Mouse (Mus musculus) neural tube, embryonic 15.5 days (tissue): Measurements from ENCODE around the gene Capzb. TPM values are rescaled to one million over a fixed set of nuclear protein-coding genes. Genes with fewer than 3 reads are reported as not detected.
A peak's percentile ranks its signal among the peaks of the same experiment; 100 is the strongest.

Source experiments
- ATAC-seq: fragments of 200-750 bp; cut with Nextera tagmentation; 2 replicates; pipeline ENCODE4 v1.8.0; 2017; ENCODE audit warnings: mild to moderate bottlenecking, moderate TSS enrichment, moderate library complexity; ENCODE audit not compliant: low FRiP score
- H3K27ac ChIP-seq: fragments of 300-500 bp; sonication (generic); replicated peaks from 2 replicates; pipeline ENCODE4 v1.5.1; 2015; ENCODE audit warnings: mild to moderate bottlenecking, inconsistent platforms
- H3K27me3 ChIP-seq: fragments of 300-500 bp; sonication (generic); replicated peaks from 2 replicates; pipeline ENCODE4 v1.6.1; 2015; ENCODE audit warnings: inconsistent platforms
- H3K36me3 ChIP-seq: fragments of 300-500 bp; sonication (generic); 2 replicates; pipeline ENCODE4 v1.6.1; 2015; ENCODE audit warnings: inconsistent platforms
- H3K4me1 ChIP-seq: fragments of 300-500 bp; sonication (generic); 2 replicates; pipeline ENCODE4 v1.6.1; 2015; ENCODE audit warnings: inconsistent platforms
- H3K4me2 ChIP-seq: fragments of 300-500 bp; sonication (generic); 2 replicates; pipeline ENCODE4 v1.6.1; 2015; ENCODE audit warnings: inconsistent platforms, mild to moderate bottlenecking, moderate library complexity
- H3K4me3 ChIP-seq: fragments of 300-500 bp; sonication (generic); replicated peaks from 2 replicates; pipeline ENCODE4 v1.5.1; 2015; ENCODE audit warnings: mild to moderate bottlenecking, inconsistent platforms
- H3K9ac ChIP-seq: fragments of 300-500 bp; sonication (generic); replicated peaks from 2 replicates; pipeline ENCODE4 v1.6.1; 2015; ENCODE audit warnings: mild to moderate bottlenecking, inconsistent platforms
- H3K9me3 ChIP-seq: fragments of 300-500 bp; sonication (generic); replicated peaks from 2 replicates; pipeline ENCODE4 v1.6.1; 2016; ENCODE audit warnings: inconsistent platforms
- WGBS: fragments of 180-500 bp; shearing (Covaris S2); methylation state at CpG from one replicate; pipeline ENCODE4 v1.1.7; 2015; ENCODE audit warnings: mixed read lengths; 5-methylcytosine and 5-hydroxymethylcytosine counted together
- polyA plus RNA-seq: library from polyadenylated mRNA; unstranded; fragments of >200 nt; fragmentation: Nextera tagmentation; extraction: Ambion mirVana; gene quantifications from 2 replicates; pipeline ENCODE4 v1.2.1, GENCODE M21; 2015

The Capzb gene
- polyA plus RNA-seq, 1 experiment from 2014 or later = 323 TPM

DNA sequence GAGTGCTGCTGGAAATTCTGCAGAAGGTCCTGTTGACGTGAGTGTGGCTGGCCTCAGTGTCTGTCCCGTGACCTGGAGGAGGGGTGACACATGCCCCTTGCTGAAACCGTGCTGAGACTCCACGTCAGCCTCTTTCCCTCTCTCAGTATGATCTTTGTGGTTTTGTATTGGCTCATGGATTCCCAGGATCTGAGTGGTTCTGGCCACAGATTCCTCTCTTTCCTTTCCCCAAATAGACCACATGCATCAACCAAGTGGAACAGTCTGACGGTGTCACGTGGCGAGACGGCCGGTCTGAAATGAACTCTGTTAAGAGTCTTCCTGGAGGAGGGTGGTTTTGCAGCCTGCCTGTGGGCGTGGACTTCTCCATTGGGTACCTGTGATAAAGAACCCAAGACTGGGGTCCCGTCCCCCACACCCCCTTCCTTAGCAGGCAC lies 21.3 kb downstream of the Capzb start:
- H3K27ac ChIP-seq = 0 out of 2 replicates have a peak overlapping the region, but pooled peaks have one; percentile 7
- H3K36me3 ChIP-seq = no peaks in the 10 kb centered on the region
- ATAC-seq = no peak
- H3K9ac ChIP-seq = no peak overlapping the region
- no peak overlapping the region for H3K4me3 ChIP-seq
- H3K27me3 ChIP-seq = no peaks in the 10 kb centered on the region
- 80% methylated on average over 11 of the region's 11 CpGs for WGBS
- H3K4me1 ChIP-seq = peaks cover 64% of the 10 kb centered on the region
- H3K9me3 ChIP-seq = no peaks in the 10 kb centered on the region
- no peak overlapping the region for H3K4me2 ChIP-seq

DNA sequence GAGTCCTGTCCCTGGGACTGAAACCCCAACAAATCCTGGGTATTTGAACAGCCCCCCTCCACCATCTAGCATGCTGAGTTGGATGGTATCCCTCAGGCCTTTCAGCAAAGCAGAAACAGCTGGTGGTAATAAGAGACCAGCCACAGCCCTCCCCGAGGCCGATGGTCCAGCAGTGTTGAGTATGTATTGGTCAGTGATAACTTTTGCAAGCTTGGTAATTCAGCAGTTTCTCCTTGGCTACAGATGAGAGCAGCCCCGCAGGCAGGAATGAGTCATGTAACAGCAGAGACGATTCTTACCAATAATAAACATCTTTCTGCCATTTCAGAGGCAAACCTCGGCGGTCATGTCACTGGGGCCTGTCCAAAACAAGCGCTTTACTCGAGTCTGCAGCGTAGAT lies 23.9 kb downstream of the Capzb start:
- Histone ChIP-seq H3K36me3 (no peaks in the 10 kb centered on the region), H3K27ac (peak overlapping the region; percentile 66; the same call in 1 of the 2 replicates), H3K27me3 (no peaks in the 10 kb centered on the region), H3K4me2 (no peak overlapping the region), H3K4me1 (peaks cover 52% of the 10 kb centered on the region), H3K4me3 (no peak overlapping the region), H3K9me3 (no peaks in the 10 kb centered on the region), H3K9ac (no peak overlapping the region)
- no peak for ATAC-seq
- WGBS = 78% methylated on average over 9 of the region's 9 CpGs

DNA sequence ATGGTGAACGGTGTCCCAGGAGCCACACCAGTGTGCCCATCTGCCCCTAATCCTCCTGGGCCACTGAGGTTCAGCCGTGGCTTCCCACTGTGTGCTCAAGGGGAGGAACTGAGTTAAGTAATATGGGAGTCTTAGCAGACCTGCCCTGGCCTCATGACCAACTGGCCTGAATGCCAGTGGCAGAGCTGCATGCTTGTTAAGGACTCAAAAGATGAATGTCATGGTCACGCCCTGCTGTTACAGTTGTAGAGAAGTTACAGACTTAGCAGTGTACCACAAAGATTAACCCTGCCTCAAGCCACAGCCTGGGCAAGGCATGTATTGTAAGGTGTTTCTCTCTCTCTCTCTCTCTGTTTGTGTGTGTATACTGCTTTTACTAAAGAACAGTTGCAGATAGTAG lies 25.8 kb downstream of the Capzb start:
- Histone ChIP-seq H3K9ac (no peak overlapping the region), H3K4me3 (no peak overlapping the region), H3K4me1 (peaks cover 49% of the 10 kb centered on the region), H3K27me3 (no peaks in the 10 kb centered on the region), H3K9me3 (no peaks in the 10 kb centered on the region), H3K27ac (no peak overlapping the region), H3K4me2 (no peak overlapping the region), H3K36me3 (no peaks in the 10 kb centered on the region)
- no peak for ATAC-seq
- 58% methylated on average over 3 of the region's 3 CpGs for WGBS

DNA sequence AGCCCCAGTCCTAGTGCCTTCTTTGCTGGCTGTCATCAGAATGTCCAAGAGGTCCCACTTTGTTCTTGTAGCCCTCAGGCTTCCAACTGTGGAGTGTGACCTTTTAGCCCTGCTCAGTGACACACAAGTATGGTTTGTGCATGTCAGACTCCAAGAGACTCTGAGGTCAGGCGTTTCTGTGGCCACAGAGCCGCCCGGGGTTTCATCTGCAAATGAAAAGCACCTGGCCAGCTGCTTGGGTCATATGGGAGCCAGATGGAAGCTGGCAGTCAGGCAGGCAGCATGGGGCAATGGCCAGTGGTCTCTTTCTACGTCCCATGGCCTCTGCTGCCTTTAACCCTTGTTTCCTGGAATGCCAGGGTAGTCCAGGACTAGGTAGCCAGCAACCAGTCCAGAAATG lies 27.0 kb downstream of the Capzb start:
- H3K4me3 ChIP-seq = no peak overlapping the region
- H3K4me1 ChIP-seq = peaks cover 46% of the 10 kb centered on the region
- H3K27me3 ChIP-seq = no peaks in the 10 kb centered on the region
- no peak overlapping the region for H3K9ac ChIP-seq
- H3K9me3 ChIP-seq = no peaks in the 10 kb centered on the region
- H3K27ac ChIP-seq = no peak overlapping the region
- no peak for ATAC-seq
- no peaks in the 10 kb centered on the region for H3K36me3 ChIP-seq
- no peak overlapping the region for H3K4me2 ChIP-seq
- WGBS = 79% methylated on average over 4 of the region's 4 CpGs

DNA sequence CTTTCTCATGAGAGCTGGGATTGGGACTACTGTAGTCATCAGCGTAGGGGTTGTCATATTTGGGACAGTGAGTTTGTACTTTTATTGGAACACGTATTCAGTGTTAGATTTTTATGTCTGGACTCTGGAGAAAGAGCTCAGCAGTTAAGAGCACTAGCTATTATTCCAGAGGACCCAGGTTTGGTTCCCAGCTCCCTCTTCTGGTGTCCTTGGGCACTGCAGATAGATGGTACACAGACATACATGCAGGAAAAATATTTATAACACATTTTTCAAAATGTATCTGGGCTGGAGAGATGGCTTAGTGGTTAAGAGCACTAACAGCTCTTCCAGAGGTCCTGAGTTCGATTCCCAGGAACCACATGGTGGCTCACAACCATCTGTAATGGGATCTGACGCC lies 28.3 kb downstream of the Capzb start:
- Histone ChIP-seq H3K9me3 (no peaks in the 10 kb centered on the region), H3K4me3 (no peak overlapping the region), H3K4me2 (no peak overlapping the region), H3K36me3 (no peaks in the 10 kb centered on the region; the same call in none of the 2 replicates), H3K4me1 (peaks cover 40% of the 10 kb centered on the region), H3K9ac (no peak overlapping the region), H3K27ac (no peak overlapping the region), H3K27me3 (no peaks in the 10 kb centered on the region)
- ATAC-seq = no peak
- 93% methylated on average over 4 of the region's 4 CpGs for whole genome bisulfite sequencing

DNA sequence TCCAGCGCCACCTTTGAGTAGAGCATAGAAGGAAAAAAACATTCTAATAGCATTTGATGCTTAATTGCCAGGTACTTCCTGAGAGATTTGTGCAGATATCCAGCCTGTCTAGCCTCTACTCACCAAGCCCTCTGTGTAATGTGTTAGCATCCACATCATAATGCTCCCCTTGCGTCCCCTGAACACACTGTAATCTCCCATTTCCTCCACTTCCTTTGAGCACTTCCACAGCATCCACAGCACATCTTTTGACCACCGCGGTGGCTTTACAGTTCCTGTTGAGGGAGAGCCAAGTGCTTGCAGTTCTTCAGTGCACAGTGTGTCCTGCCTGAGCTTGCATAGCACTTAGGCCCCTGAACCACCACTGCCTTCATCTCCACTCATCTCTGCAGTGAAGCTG lies 29.1 kb downstream of the Capzb start:
- Histone ChIP-seq H3K4me3 (no peak overlapping the region), H3K9me3 (no peaks in the 10 kb centered on the region), H3K4me2 (no peak overlapping the region), H3K9ac (no peak overlapping the region), H3K4me1 (peaks cover 34% of the 10 kb centered on the region), H3K27me3 (no peaks in the 10 kb centered on the region), H3K36me3 (no peaks in the 10 kb centered on the region; the same call in none of the 2 replicates), H3K27ac (no peak overlapping the region)
- 84% methylated on average over 4 of the region's 4 CpGs for WGBS
- no peak for ATAC-seq

DNA sequence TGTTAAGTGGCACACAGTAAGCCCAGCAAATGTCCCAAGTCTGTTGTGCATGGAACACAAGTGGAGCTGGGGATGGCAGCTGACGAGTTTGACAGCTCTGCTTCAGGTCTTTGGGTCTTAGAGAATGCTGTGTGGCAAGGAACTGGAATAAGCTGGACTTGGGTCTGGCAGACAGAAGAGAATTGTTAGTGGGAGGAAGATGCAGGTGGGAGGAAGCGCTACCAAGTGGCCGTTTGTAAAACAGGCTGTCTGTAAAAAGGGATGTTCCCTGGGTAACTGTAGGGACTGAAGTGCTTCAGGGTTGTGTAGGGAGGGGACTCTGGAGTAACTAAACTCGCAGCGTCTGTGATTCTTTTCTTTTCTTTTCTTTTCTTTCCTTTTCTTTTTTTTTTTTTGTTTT lies 32.4 kb downstream of the Capzb start:
- no peak overlapping the region for H3K9ac ChIP-seq
- peaks cover 39% of the 10 kb centered on the region for H3K4me1 ChIP-seq
- no peak overlapping the region for H3K27ac ChIP-seq
- H3K4me2 ChIP-seq = no peak overlapping the region
- no peak overlapping the region for H3K4me3 ChIP-seq
- H3K36me3 ChIP-seq = no peaks in the 10 kb centered on the region; the same call in none of the 2 replicates
- H3K27me3 ChIP-seq = no peaks in the 10 kb centered on the region
- ATAC-seq = no peak
- WGBS = 74% methylated on average over 5 of the region's 5 CpGs
- no peaks in the 10 kb centered on the region for H3K9me3 ChIP-seq

DNA sequence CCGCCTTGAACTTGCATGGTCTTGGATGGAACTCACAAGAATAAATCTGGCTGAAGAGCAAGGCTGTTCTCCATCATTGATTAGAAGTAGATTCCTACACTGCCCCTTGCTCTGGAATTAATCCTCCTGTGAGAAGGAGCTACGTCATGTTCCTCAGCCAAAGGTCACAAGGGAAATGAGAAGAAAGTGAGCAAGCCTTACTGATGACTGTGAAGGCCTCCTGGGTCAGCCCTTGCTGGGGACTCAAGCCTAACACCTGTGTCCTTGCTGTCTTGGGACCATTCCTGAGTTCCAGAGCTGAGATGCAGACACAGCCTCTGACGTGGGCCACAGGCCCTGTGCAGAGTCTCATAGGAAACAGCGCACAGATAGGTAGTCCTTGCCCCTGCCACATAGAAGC lies 33.2 kb downstream of the Capzb start:
- Histone ChIP-seq H3K4me2 (no peak overlapping the region), H3K9ac (no peak overlapping the region), H3K27me3 (no peaks in the 10 kb centered on the region), H3K4me1 (peaks cover 48% of the 10 kb centered on the region), H3K27ac (no peak overlapping the region), H3K36me3 (no peaks in the 10 kb centered on the region; the same call in none of the 2 replicates), H3K4me3 (no peak overlapping the region), H3K9me3 (no peaks in the 10 kb centered on the region)
- ATAC-seq = no peak
- 86% methylated on average over 4 of the region's 4 CpGs for WGBS

DNA sequence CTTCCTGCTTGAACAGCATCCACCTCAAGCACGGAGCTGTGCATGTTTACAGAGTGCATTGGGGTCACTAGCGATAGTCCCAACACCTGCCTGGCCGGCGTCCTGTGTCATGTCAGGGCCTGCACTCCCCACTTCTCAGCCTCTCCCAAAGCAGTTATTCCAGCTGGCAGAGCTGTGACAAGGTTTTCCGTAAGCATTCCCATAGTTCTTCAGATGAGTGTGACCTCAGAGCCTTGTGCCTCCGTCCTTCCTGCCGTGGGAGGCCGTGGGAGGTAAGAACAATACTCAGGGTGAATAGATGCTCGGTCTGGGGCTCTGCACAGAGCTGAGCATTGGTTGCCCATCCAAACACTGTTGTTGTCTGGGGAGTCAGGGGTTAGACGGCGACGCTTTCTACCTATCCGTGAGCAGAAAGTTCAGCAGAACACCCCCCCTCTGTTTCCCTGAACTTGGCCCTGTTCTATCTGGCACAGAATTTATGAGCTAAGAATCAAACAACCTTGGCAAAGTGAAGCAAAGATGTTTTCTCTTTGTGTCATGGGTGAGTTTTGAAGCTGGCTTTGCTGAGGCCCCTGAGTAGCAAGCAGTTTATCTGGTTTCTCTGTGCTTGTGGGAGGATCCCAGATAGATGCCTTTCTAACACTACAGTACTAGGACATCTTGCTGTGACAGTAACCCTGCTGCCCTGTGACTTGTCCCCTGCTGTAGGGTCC lies 34.0 kb downstream of the Capzb start:
- Histone ChIP-seq H3K9ac (no peak overlapping the region), H3K9me3 (no peaks in the 10 kb centered on the region), H3K4me1 (peaks cover 50% of the 10 kb centered on the region), H3K36me3 (no peaks in the 10 kb centered on the region; the same call in none of the 2 replicates), H3K4me3 (no peak overlapping the region), H3K27ac (no peak overlapping the region), H3K27me3 (no peaks in the 10 kb centered on the region), H3K4me2 (no peak overlapping the region)
- no peak for ATAC-seq
- WGBS = 84% methylated on average over 13 of the region's 13 CpGs

DNA sequence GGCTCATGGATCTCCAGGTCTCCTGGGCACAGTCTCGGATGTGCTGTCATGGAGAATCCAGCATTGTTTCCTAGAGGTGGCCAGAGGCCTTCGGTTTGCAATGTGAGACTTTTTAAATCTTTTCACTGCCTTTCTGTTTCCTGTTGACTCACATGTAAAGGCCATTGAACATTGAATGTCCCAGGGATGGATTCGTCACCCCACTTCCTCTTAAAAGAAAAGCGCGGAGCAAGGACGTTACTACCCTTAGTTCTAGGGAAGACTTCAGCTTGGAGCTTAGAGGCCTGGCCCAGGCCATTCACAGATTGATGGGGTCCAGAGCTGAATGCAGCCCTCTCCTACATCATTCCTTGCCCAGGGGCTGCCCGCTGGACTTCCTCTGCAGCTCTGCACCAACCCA lies 35.2 kb downstream of the Capzb start:
- Histone ChIP-seq H3K9me3 (no peaks in the 10 kb centered on the region), H3K36me3 (no peaks in the 10 kb centered on the region; the same call in none of the 2 replicates), H3K4me2 (no peak overlapping the region), H3K4me1 (peaks cover 58% of the 10 kb centered on the region), H3K4me3 (no peak overlapping the region), H3K27me3 (no peaks in the 10 kb centered on the region), H3K27ac (no peak overlapping the region), H3K9ac (no peak overlapping the region)
- ATAC-seq = no peak
- WGBS = 84% methylated on average over 7 of the region's 7 CpGs

DNA sequence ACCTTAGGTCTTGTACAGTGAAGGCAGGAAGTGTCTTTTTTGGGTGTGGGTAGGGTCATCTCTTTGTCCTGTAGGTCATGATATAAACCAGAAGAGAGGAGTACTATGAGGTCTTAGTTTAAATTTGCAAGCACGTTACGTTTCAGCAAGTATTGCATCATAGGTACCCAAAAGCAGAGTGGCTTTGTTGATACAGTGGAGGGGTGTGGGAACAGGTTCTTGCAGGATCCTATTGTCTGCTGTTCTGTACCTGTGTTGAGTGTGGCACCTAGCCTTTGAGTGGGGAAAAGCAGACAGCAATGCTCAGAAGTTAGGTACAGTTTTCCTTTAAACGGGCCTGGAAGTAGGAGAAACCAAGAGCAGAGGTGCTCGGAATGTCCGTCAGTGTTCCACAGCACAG lies 36.6 kb downstream of the Capzb start:
- WGBS = 94% methylated on average over 5 of the region's 5 CpGs

DNA sequence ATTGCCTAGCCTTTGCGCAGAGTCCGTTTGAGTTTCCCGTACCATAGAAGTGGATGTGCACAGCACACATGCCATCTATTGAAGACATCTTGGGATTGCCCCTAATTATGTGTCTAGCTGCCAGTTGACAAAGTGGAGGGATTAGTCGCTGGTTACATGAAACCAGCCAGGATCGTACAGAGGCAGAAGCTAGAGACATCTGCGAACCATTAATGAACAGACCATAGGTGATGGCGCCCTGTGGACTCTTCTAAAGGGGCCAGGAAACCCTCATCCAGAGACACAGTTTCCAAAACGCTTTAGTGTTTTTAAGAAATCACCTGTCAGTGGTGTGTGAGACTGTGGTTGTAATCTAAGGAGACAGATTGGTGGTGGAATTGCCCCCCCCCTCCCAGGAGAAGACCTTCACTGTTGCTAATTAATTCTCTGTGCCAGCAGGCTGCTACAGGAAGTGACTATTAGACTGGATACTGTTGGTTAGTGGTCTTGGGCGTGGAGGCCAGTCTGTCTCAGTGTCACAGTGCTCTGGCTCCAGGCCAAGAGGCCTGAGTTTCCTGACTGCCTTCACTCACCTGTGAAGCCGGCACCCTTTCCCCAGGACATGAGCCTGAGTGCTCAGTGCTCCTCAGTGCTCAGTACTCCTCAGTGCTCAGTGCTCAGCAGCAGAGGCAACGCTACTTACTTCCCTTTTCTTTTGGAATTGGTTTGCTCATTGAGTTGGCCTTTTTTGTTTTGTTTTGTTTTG lies 37.8 kb downstream of the Capzb start:
- Histone ChIP-seq H3K4me2 (no peak overlapping the region), H3K27ac (no peak overlapping the region), H3K27me3 (no peaks in the 10 kb centered on the region), H3K9me3 (no peaks in the 10 kb centered on the region), H3K4me3 (no peak overlapping the region), H3K36me3 (no peaks in the 10 kb centered on the region; the same call in none of the 2 replicates), H3K9ac (no peak overlapping the region), H3K4me1 (peaks cover 46% of the 10 kb centered on the region)
- 71% methylated on average over 11 of the region's 11 CpGs for WGBS
- ATAC-seq = no peak

More for the DNA sequence above, 36.6 kb downstream of the Capzb start:
- no peak for ATAC-seq
- no peak overlapping the region for H3K4me2 ChIP-seq
- no peak overlapping the region for H3K27ac ChIP-seq
- H3K36me3 ChIP-seq = no peaks in the 10 kb centered on the region; the same call in none of the 2 replicates
- H3K27me3 ChIP-seq = no peaks in the 10 kb centered on the region
- H3K4me3 ChIP-seq = no peak overlapping the region
- H3K4me1 ChIP-seq = peaks cover 47% of the 10 kb centered on the region
- H3K9me3 ChIP-seq = no peaks in the 10 kb centered on the region
- H3K9ac ChIP-seq = no peak overlapping the region
